Mouse (Mus musculus) kidney, postnatal 0 days (tissue): ENCODE results near the gene Myh4. TPM values are rescaled to one million over a fixed set of nuclear protein-coding genes. Genes with fewer than 3 reads are reported as not detected.

Experiments used
- ATAC-seq: fragments of 200-750 bp; cut with Nextera tagmentation; replicated peaks from 2 replicates; pipeline ENCODE4 v1.8.0; 2017; ENCODE audit warnings: low read depth, moderate number of reproducible peaks, moderate TSS enrichment, moderate library complexity; ENCODE audit not compliant: low FRiP score
- DNase-seq: peaks from one replicate; pipeline ENCODE4 v3.0.0-alpha.2; 2016; ENCODE audit warnings: low spot score
- H3K27ac ChIP-seq: fragments of 300-500 bp; sonication (generic); 2 replicates; pipeline ENCODE4 v1.5.1; 2014; ENCODE audit warnings: mild to moderate bottlenecking
- H3K27me3 ChIP-seq: fragments of 300-500 bp; sonication (generic); 2 replicates; pipeline ENCODE4 v1.6.1; 2014; ENCODE audit warnings: low read length, mixed read lengths; ENCODE audit not compliant: insufficient read depth
- H3K36me3 ChIP-seq: fragments of 300-500 bp; sonication (generic); 2 replicates; pipeline ENCODE4 v1.6.1; 2014; ENCODE audit warnings: low read length, mixed read lengths; ENCODE audit not compliant: insufficient read depth
- H3K4me1 ChIP-seq: fragments of 300-500 bp; sonication (generic); replicated peaks from 2 replicates; pipeline ENCODE4 v1.6.1; 2014; ENCODE audit warnings: antibody characterized with exemption, low read length, mixed read lengths; ENCODE audit not compliant: insufficient read depth
- H3K4me2 ChIP-seq: fragments of 300-500 bp; sonication (generic); 2 replicates; pipeline ENCODE4 v1.6.1; 2014; ENCODE audit warnings: mild to moderate bottlenecking, low read length, moderate library complexity, mixed read lengths
- H3K4me3 ChIP-seq: fragments of 300-500 bp; sonication (generic); replicated peaks from 2 replicates; pipeline ENCODE4 v1.5.1; 2014; ENCODE audit warnings: low read depth, low read length
- H3K9ac ChIP-seq: fragments of 300-500 bp; sonication (generic); 2 replicates; pipeline ENCODE4 v1.6.1; 2014; ENCODE audit warnings: low read depth, low read length
- H3K9me3 ChIP-seq: fragments of 300-500 bp; sonication (generic); replicated peaks from 2 replicates; pipeline ENCODE4 v1.6.1; 2016; ENCODE audit warnings: low read length, inconsistent platforms, mixed read lengths
- CTCF ChIP-seq: IDR thresholded peaks from 2 replicates; pipeline ENCODE4 v1.5.1; 2016; ENCODE audit warnings: antibody characterized with exemption, low read depth, mild to moderate bottlenecking, moderate library complexity
- WGBS: fragments of 180-500 bp; shearing (Covaris S2); extraction: QIAGEN DNeasy Blood & Tissue Kit; methylation state at CpG from one replicate; pipeline ENCODE4 v1.1.7; 2014; 5-methylcytosine and 5-hydroxymethylcytosine counted together
- polyA plus RNA-seq: library from polyadenylated mRNA; unstranded; fragments of >200 nt; fragmentation: Nextera tagmentation; extraction: Ambion mirVana; gene quantifications from 2 replicates; pipeline ENCODE4 v1.2.1, GENCODE M21; 2015

Myh4 gene
- polyA plus RNA-seq, 1 experiment from 2014 or later = not detected

DNA sequence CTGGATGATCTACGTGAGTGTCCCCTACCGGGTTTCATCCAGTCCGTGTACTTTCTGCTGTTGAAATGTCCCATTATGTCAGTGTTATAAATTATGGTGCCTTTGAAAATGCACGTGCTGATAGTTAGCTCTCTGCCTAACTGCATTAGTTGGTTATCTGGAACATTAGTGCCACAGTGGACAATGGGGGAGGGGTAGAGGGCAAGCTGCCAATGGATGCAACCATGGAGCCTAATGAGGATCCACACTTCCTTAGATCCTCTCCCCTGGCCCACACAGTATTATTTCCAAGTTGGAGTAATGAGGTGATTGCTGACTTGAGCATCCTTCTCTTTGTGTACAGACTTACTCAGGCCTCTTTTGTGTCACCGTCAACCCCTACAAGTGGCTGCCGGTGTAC is 3.2 kb downstream of the Myh4 start:
- 79% methylated on average over 6 of the region's 6 CpGs for whole genome bisulfite sequencing
- no peaks in the 10 kb centered on the region for H3K4me1 ChIP-seq
- ATAC-seq = no peak
- no peaks in the 10 kb centered on the region for H3K36me3 ChIP-seq
- H3K4me2 ChIP-seq = no peak overlapping the region
- H3K27ac ChIP-seq = no peak overlapping the region
- H3K9me3 ChIP-seq = no peaks in the 10 kb centered on the region
- no peaks in the 10 kb centered on the region for H3K27me3 ChIP-seq
- H3K9ac ChIP-seq = no peak overlapping the region
- DNase-seq = no peak
- H3K4me3 ChIP-seq = no peak overlapping the region
- no peak for TF ChIP-seq CTCF

DNA sequence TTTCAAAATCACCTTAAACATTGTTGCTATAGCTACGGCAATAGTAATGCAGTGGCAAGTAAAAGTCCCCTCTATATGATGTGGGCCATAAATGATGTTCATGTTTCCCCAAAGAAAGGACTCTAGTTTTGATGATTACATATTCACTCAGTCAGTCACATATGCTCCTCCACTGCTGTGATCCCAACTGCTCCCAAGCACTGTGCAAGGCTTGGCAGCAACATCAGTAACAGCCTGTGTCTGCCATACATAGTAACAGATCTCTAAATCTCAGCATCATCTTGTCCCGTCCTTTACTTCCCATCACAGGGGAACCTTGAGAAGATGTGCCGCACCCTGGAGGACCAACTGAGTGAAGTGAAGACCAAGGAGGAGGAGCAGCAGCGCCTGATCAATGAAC is 15.9 kb downstream of the Myh4 start:
- Histone ChIP-seq H3K9ac (no peak overlapping the region), H3K36me3 (no peaks in the 10 kb centered on the region), H3K27ac (no peak overlapping the region), H3K4me3 (no peak overlapping the region), H3K4me2 (no peak overlapping the region), H3K27me3 (no peaks in the 10 kb centered on the region), H3K4me1 (no peaks in the 10 kb centered on the region), H3K9me3 (no peaks in the 10 kb centered on the region)
- DNase-seq (no peak), ATAC-seq (no peak)
- TF ChIP-seq CTCF = no peak
- 93% methylated on average over 4 of the region's 4 CpGs for WGBS

DNA sequence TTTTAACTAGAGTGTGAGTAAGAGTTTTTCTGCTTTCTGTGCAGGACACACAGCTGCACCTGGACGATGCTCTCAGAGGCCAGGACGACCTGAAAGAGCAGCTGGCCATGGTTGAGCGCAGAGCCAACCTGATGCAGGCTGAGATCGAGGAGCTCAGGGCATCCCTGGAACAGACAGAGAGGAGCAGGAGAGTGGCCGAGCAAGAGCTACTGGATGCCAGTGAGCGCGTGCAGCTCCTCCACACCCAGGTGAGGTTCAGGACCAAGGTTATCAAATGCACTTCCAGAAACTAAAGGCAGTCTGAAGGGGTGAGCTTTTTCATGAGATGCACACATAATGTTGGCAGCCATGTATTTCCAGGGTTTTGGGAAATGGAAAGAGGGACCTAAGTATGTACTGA is 19.2 kb downstream of the Myh4 start:
- Histone ChIP-seq H3K9ac (no peak overlapping the region), H3K4me1 (no peaks in the 10 kb centered on the region), H3K27me3 (no peaks in the 10 kb centered on the region), H3K4me3 (no peak overlapping the region), H3K27ac (no peak overlapping the region), H3K9me3 (no peaks in the 10 kb centered on the region), H3K36me3 (no peaks in the 10 kb centered on the region), H3K4me2 (no peak overlapping the region)
- ATAC-seq = no peak
- TF ChIP-seq CTCF = no peak
- DNase-seq = no peak
- 77% methylated on average over 7 of the region's 7 CpGs for WGBS

DNA sequence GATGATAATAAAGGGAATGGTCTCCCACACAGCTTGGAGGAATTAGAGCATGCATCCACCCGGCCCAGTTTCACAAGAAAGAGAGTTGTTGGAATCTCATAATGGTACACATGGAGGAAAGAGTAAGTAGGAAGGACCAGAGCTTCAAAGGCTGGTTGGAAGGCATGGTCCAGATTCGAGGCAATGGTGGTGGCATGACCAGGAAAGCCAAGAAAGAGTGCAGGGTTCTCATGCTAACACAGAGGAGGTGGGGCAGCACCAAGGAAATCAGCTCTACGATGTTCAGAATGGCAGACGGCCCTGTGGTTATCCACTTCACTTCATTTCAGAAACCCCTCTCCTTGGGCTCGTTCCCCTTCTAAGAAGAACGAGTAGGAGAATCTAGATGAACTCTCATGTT is 23.1 kb downstream of the Myh4 start:
- Histone ChIP-seq H3K9ac (no peak overlapping the region), H3K4me3 (no peak overlapping the region), H3K27me3 (no peaks in the 10 kb centered on the region), H3K9me3 (no peaks in the 10 kb centered on the region), H3K36me3 (no peaks in the 10 kb centered on the region), H3K4me2 (no peak overlapping the region), H3K27ac (no peak overlapping the region), H3K4me1 (no peaks in the 10 kb centered on the region)
- no peak for ATAC-seq
- no peak for TF ChIP-seq CTCF
- WGBS = 80% methylated on average over 6 of the region's 6 CpGs
- no peak for DNase-seq

DNA sequence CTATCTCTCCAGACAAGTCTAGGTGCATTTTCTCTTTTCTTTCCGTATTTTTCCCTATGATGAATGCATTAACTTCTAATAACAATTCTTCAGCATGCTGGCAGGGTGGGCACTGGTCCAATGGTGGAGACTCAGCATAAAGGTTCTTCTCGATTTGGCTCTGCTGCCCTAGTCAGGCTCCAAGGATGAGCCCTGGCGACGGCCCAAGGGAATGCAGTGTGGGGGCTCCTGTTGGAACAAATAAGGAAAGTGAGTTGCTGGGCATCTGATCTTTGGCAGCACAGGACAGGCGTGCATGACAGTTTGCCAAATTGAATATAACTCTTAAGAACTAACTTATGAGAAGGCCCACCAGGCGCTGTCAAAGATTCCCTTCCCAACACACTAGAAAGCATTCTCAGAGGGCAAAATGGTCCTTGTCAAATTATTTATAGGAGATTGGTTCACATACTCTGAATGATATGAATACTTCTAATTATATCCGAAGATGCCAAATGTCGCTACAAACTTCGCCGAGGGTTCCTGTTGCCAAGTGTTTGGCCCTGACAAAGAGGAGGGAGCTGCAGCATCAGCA is 38.9 kb downstream of the Myh4 start, which contains the start of gene Myh8:
TSS of gene Myh8 (plus strand) at position 524 of the 574 bp plus-strand sequence.
- Histone ChIP-seq H3K4me3 (no peak within 1 kb of the TSS), H3K4me1 (no peaks in the 10 kb centered on the region), H3K36me3 (no peaks in the 10 kb centered on the region), H3K27ac (no peak within 1 kb of the TSS), H3K9ac (no peak within 1 kb of the TSS), H3K9me3 (no peaks in the 10 kb centered on the region), H3K27me3 (no peaks in the 10 kb centered on the region), H3K4me2 (no peak within 1 kb of the TSS)
- 82% methylated on average over 10 of the region's 10 CpGs for WGBS
- no peak for ATAC-seq
- DNase-seq = no peak
- TF ChIP-seq CTCF = no peak

DNA sequence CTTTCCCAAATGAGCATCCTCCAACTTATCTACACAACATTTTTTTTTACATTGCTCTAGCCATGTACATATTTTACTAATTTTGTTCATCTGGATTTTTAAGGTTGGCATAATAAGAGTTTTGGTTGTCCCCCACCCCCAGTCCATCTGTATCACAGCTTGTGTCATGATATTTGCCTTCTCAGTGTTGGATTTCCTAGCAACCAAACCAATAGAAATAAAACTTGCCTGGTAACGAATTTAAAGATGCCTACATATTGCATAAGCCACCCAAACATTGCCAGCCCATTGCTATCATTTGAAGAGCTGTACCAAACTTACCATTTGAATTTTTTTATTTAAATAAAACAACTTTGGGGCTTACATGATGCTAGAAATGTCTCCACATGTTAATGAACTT is 55.6 kb downstream of the Myh4 start:
- Histone ChIP-seq H3K27ac (no peak overlapping the region), H3K4me1 (no peaks in the 10 kb centered on the region), H3K27me3 (no peaks in the 10 kb centered on the region), H3K4me2 (no peak overlapping the region), H3K9me3 (no peaks in the 10 kb centered on the region), H3K9ac (no peak overlapping the region), H3K4me3 (no peak overlapping the region), H3K36me3 (no peaks in the 10 kb centered on the region)
- DNase-seq = no peak
- TF ChIP-seq CTCF = no peak
- ATAC-seq = no peak
- 80% methylated on average over 1 of the region's 1 CpGs for whole genome bisulfite sequencing

Other genes with a start within 250 kb of the Myh4 start
- gene Tmem220, start 212.9 kb upstream of the Myh4 start, polyA plus RNA-seq = 1.5 and 1.8 TPM in 2 replicates
- 29.0 and 29.5 TPM in 2 replicates for gene Adprm, start 185.4 kb upstream of the Myh4 start, polyA plus RNA-seq
- 16.0 and 16.7 TPM in 2 replicates for gene Sco1, start 185.4 kb upstream of the Myh4 start, polyA plus RNA-seq
- 0.01 and 0.05 TPM in 2 replicates for gene Myh3, start 159.7 kb upstream of the Myh4 start, polyA plus RNA-seq
- gene Myh2, start 67.0 kb upstream of the Myh4 start, polyA plus RNA-seq = not detected in 2 replicates
- not detected in 2 replicates for gene Myh1, start 38.0 kb upstream of the Myh4 start, polyA plus RNA-seq
- 0.03 and 0.05 TPM in 2 replicates for gene Myh8, start 39.1 kb downstream of the Myh4 start, polyA plus RNA-seq
- gene Myh13, start 83.6 kb downstream of the Myh4 start, polyA plus RNA-seq = not detected in 2 replicates
- gene Gas7, start 217.4 kb downstream of the Myh4 start, polyA plus RNA-seq = 10.2 and 10.5 TPM in 2 replicates